Mouse (Mus musculus) spleen, adult 2 months (tissue): ENCODE results near the gene St3gal5.

Experiments
- CTCF ChIP-seq: fragments of 200-500 bp; IDR thresholded peaks from 2 replicates; pipeline ENCODE4 v1.5.1; 2011; ENCODE audit warnings: mild to moderate bottlenecking, inconsistent platforms; ENCODE audit not compliant: insufficient read depth, insufficient read length, insufficient replicate concordance; ENCODE audit errors: extremely low read depth
- POLR2A ChIP-seq: fragments of 200-500 bp; IDR thresholded peaks from 2 replicates; pipeline ENCODE4 v1.6.1; 2011; ENCODE audit warnings: low read depth, low read length, inconsistent platforms

- TF ChIP-seq POLR2A (no peak), CTCF (no peak)
These were observed 19.2 kb upstream of the St3gal5 start for GRCm38 (mm10) chr6:72078178-72078577.
